8 mouse cellular contexts compared by ENCODE assay signal in genomic region chr1:179804140-179804881, GRCm38 (mm10). TPM values are rescaled to one million over a fixed set of nuclear protein-coding genes. Genes with fewer than 3 reads are reported as not detected.
A peak's percentile ranks its signal among the peaks of the same experiment; 100 is the strongest.
DNase-seq lines count a peak whose midpoint lies in the region; ATAC-seq and TF ChIP-seq lines count a peak whose summit lies in the region.

No protein-coding gene starts in this region.

- peak overlapping the region; percentile 95 for H3K27ac ChIP-seq in forebrain, embryonic 10.5 days
- peak overlapping the region; percentile 98 for H3K27ac ChIP-seq in intestine, embryonic 16.5 days (ENCODE audit: low read length)

- peak overlapping the region; percentile 67 for H3K4me2 ChIP-seq in intestine, embryonic 16.5 days (ENCODE audit: low read depth, low read length)

- H3K9ac ChIP-seq in intestine, embryonic 16.5 days (ENCODE audit: low read depth, low read length): peak overlapping the region; percentile 60

- no peak; the same call in 1 of the 2 replicates for ATAC-seq in intestine, embryonic 16.5 days
- ATAC-seq in megakaryocyte progenitor cell, adult 5-6 weeks (replicated peaks; ENCODE audit: poor library complexity): peak; percentile 3; the same call in 1 of the 2 replicates

- TF ChIP-seq CTCF in lung, adult 2 months (IDR thresholded peaks at IDR 0.05; ENCODE audit: insufficient read depth, low read length): no peak

- peaks cover 9% of the 10 kb centered on the region; the same call in 1 of the 2 replicates for H3K4me1 ChIP-seq in lung, adult 2 months (ENCODE audit: control insufficient read depth, insufficient read depth, low read length)
- H3K4me1 ChIP-seq in forebrain, embryonic 10.5 days: peaks cover 22% of the 10 kb centered on the region
- H3K4me1 ChIP-seq in intestine, embryonic 16.5 days (ENCODE audit: control insufficient read depth, insufficient read depth, low read length): peaks cover 15% of the 10 kb centered on the region

- no peaks in the 10 kb centered on the region for H3K9me3 ChIP-seq in forebrain, embryonic 10.5 days
- no peaks in the 10 kb centered on the region for H3K9me3 ChIP-seq in intestine, embryonic 16.5 days (ENCODE audit: control insufficient read depth, low read length)

- no peak for DNase-seq in lung, adult 2 months
- DNase-seq in lung, postnatal 36 days: no peak
- peak; percentile 38 to 56 for DNase-seq in cerebellum, adult 18-20 months
- DNase-seq in forebrain, embryonic 10.5 days (ENCODE audit: extremely low spot score, low spot score): no peak
- DNase-seq in Muller cell, postnatal 12 days (ENCODE audit: inconsistent ontology term): no peak
- no peak for DNase-seq in thymus, postnatal 14 days

- 36% methylated on average over 11 of the region's 11 CpGs for WGBS in lung, adult 2 months
- 39% methylated on average over 11 of the region's 11 CpGs for WGBS in forebrain, embryonic 10.5 days
- 30% methylated on average over 11 of the region's 11 CpGs for WGBS in intestine, embryonic 16.5 days

- TF ChIP-seq POLR2A in lung, adult 2 months (IDR thresholded peaks at IDR 0.05; ENCODE audit: borderline replicate concordance, extremely low read depth, low read depth, low read length): no peak

- H3K36me3 ChIP-seq in forebrain, embryonic 10.5 days (replicated peaks): peaks cover 8% of the 10 kb centered on the region
- H3K36me3 ChIP-seq in intestine, embryonic 16.5 days (ENCODE audit: control insufficient read depth, insufficient read depth, low read length): no peaks in the 10 kb centered on the region

- peak overlapping the region; percentile 65 for H3K4me3 ChIP-seq in lung, adult 2 months (replicated peaks; ENCODE audit: extremely low read depth, low read depth, low read length)
- peak overlapping the region; percentile 95 for H3K4me3 ChIP-seq in forebrain, embryonic 10.5 days
- H3K4me3 ChIP-seq in intestine, embryonic 16.5 days (ENCODE audit: low read length): peak overlapping the region; percentile 86

- H3K27me3 ChIP-seq in forebrain, embryonic 10.5 days (ENCODE audit: poor library complexity, severe bottlenecking): no peaks in the 10 kb centered on the region
- no peaks in the 10 kb centered on the region for H3K27me3 ChIP-seq in intestine, embryonic 16.5 days (replicated peaks; ENCODE audit: control insufficient read depth, insufficient read depth, low read length)

RNA-seq across cellular contexts. Expression of gene Ahctf1, which starts 0.8 kb away (rescaled TPM):
- 5.3 and 6.9 TPM in 2 replicates for polyA plus RNA-seq in lung, adult 2 months (2012; rRNA removed)
- polyA plus RNA-seq in forebrain, embryonic 10.5 days (2016; fragmentation: Nextera tagmentation; extraction: Ambion mirVana): 33.0 and 34.5 TPM in 2 replicates
- 12.3 and 12.9 TPM in 2 replicates for polyA plus RNA-seq in intestine, embryonic 16.5 days (2015; fragmentation: Nextera tagmentation; extraction: Ambion mirVana)
- total RNA-seq in megakaryocyte progenitor cell, adult 5-6 weeks (2015): 60.7 and 77.0 TPM in 2 replicates
- 66.6 and 76.2 TPM in 2 replicates for total RNA-seq in megakaryocyte progenitor cell, adult 5-6 weeks (2017)

RNA-seq across cellular contexts. Expression of gene Gm10518, which starts 1.1 kb away (rescaled TPM):
- not detected in 2 replicates for polyA plus RNA-seq in lung, adult 2 months (2012; rRNA removed)
- polyA plus RNA-seq in forebrain, embryonic 10.5 days (2016; fragmentation: Nextera tagmentation; extraction: Ambion mirVana): 0.17 and 0.23 TPM in 2 replicates
- not detected in 2 replicates for polyA plus RNA-seq in intestine, embryonic 16.5 days (2015; fragmentation: Nextera tagmentation; extraction: Ambion mirVana)
- 0.29 TPM in 1 of 2 replicates, not detected in the other for total RNA-seq in megakaryocyte progenitor cell, adult 5-6 weeks (2015)
- 0.88 TPM in 1 of 2 replicates, not detected in the other for total RNA-seq in megakaryocyte progenitor cell, adult 5-6 weeks (2017)

RNA-seq across cellular contexts. Expression of gene Kif28, which starts 59.2 kb away (rescaled TPM):
- 0.04 TPM in 1 of 2 replicates, not detected in the other for polyA plus RNA-seq in lung, adult 2 months (2012; rRNA removed)
- not detected in 2 replicates for polyA plus RNA-seq in forebrain, embryonic 10.5 days (2016; fragmentation: Nextera tagmentation; extraction: Ambion mirVana)
- polyA plus RNA-seq in intestine, embryonic 16.5 days (2015; fragmentation: Nextera tagmentation; extraction: Ambion mirVana): not detected in 2 replicates
- not detected in 2 replicates for total RNA-seq in megakaryocyte progenitor cell, adult 5-6 weeks (2015)
- not detected in 2 replicates for total RNA-seq in megakaryocyte progenitor cell, adult 5-6 weeks (2017)

Comparison
In these comparisons a context has a peak if more than half of its experiments do, and no peak if none do; other contexts are left out.
1. DNase-seq: peak in cerebellum, adult 18-20 months (2 of 2); none in lung, adult 2 months (single experiment), lung, postnatal 36 days (single experiment), forebrain, embryonic 10.5 days (single experiment), Muller cell, postnatal 12 days (single experiment) and thymus, postnatal 14 days (single experiment).
2. Peak in every context shown above with its lines, with median percentiles within 50 percentile points of each other: H3K4me3 ChIP-seq.